Mouse (Mus musculus): Measurements from ENCODE around the gene Ninl. TPM values are rescaled to one million over a fixed set of nuclear protein-coding genes. Genes with fewer than 3 reads are reported as not detected.

Gene Ninl
- polyA plus RNA-seq, 1 experiment from 2014 or later, result 4.0 TPM

GRCm38 (mm10) chr2:150923026-150923425, 116.2 kb downstream of the Ninl start:
- ATAC-seq (no peak), DNase-seq (no peak)
- no peaks in the 10 kb centered on the region for H3K9me3 ChIP-seq (ENCODE audit: low read length)
- H3K36me3 ChIP-seq (replicated peaks; ENCODE audit: insufficient read depth, low read length), result peaks cover 10% of the 10 kb centered on the region
- H3K27ac ChIP-seq (ENCODE audit: low read depth), result no peak overlapping the region
- no peak overlapping the region for H3K4me2 ChIP-seq (ENCODE audit: low read depth, low read length)
- no peak overlapping the region for H3K9ac ChIP-seq (replicated peaks)
- H3K4me3 ChIP-seq (ENCODE audit: low read depth, low read length), result no peak overlapping the region
- H3K27me3 ChIP-seq (ENCODE audit: insufficient read depth, low read length), result no peaks in the 10 kb centered on the region
- WGBS (ENCODE audit: insufficient replicate concordance), result 80% methylated on average over 3 of the region's 3 CpGs
- no peak for TF ChIP-seq CTCF (IDR thresholded peaks at IDR 0.05; ENCODE audit: low read depth)
- TF ChIP-seq EP300 (IDR thresholded peaks at IDR 0.05; ENCODE audit: low read depth), result no peak
- no peaks in the 10 kb centered on the region for H3K4me1 ChIP-seq (ENCODE audit: insufficient read depth)

GRCm38 (mm10) chr2:150922165-150922564, 117.0 kb downstream of the Ninl start:
- DNase-seq, result no peak
- H3K9ac ChIP-seq (replicated peaks), result no peak overlapping the region
- no peak overlapping the region for H3K27ac ChIP-seq (ENCODE audit: low read depth)
- no peak overlapping the region for H3K4me2 ChIP-seq (ENCODE audit: low read depth, low read length)
- H3K9me3 ChIP-seq (ENCODE audit: low read length), result no peaks in the 10 kb centered on the region
- H3K4me1 ChIP-seq (ENCODE audit: insufficient read depth), result no peaks in the 10 kb centered on the region
- peaks cover 10% of the 10 kb centered on the region for H3K36me3 ChIP-seq (replicated peaks; ENCODE audit: insufficient read depth, low read length)
- 87% methylated on average over 4 of the region's 4 CpGs for WGBS (ENCODE audit: insufficient replicate concordance)
- ATAC-seq, result no peak
- no peak overlapping the region for H3K4me3 ChIP-seq (ENCODE audit: low read depth, low read length)
- no peaks in the 10 kb centered on the region for H3K27me3 ChIP-seq (ENCODE audit: insufficient read depth, low read length)
- TF ChIP-seq EP300 (IDR thresholded peaks at IDR 0.05; ENCODE audit: low read depth) (no peak), CTCF (IDR thresholded peaks at IDR 0.05; ENCODE audit: low read depth) (no peak)

- Histone ChIP-seq H3K9ac (replicated peaks) (no peak overlapping the region), H3K27me3 (ENCODE audit: insufficient read depth, low read length) (no peaks in the 10 kb centered on the region), H3K4me2 (ENCODE audit: low read depth, low read length) (no peak overlapping the region), H3K36me3 (replicated peaks; ENCODE audit: insufficient read depth, low read length) (peaks cover 10% of the 10 kb centered on the region), H3K9me3 (ENCODE audit: low read length) (no peaks in the 10 kb centered on the region), H3K4me1 (ENCODE audit: insufficient read depth) (no peaks in the 10 kb centered on the region), H3K27ac (ENCODE audit: low read depth) (no peak overlapping the region), H3K4me3 (ENCODE audit: low read depth, low read length) (no peak overlapping the region)
- ATAC-seq, result no peak
- no peak for DNase-seq
- TF ChIP-seq EP300 (IDR thresholded peaks at IDR 0.05; ENCODE audit: low read depth) (no peak), CTCF (IDR thresholded peaks at IDR 0.05; ENCODE audit: low read depth) (no peak)
- WGBS (ENCODE audit: insufficient replicate concordance), result 73% methylated on average over 6 of the region's 6 CpGs
Measured at GRCm38 (mm10) chr2:150921697-150922096, 117.5 kb downstream of the Ninl start.

GRCm38 (mm10) chr2:150920543-150920942, 118.6 kb downstream of the Ninl start:
- Histone ChIP-seq H3K9me3 (ENCODE audit: low read length) (no peaks in the 10 kb centered on the region), H3K36me3 (replicated peaks; ENCODE audit: insufficient read depth, low read length) (peaks cover 10% of the 10 kb centered on the region), H3K27ac (ENCODE audit: low read depth) (no peak overlapping the region), H3K4me2 (ENCODE audit: low read depth, low read length) (no peak overlapping the region), H3K9ac (replicated peaks) (no peak overlapping the region), H3K27me3 (ENCODE audit: insufficient read depth, low read length) (no peaks in the 10 kb centered on the region), H3K4me1 (ENCODE audit: insufficient read depth) (no peaks in the 10 kb centered on the region), H3K4me3 (ENCODE audit: low read depth, low read length) (no peak overlapping the region)
- no peak for ATAC-seq
- no peak for TF ChIP-seq EP300 (IDR thresholded peaks at IDR 0.05; ENCODE audit: low read depth)
- DNase-seq, result no peak
- WGBS (ENCODE audit: insufficient replicate concordance), result 58% methylated on average over 3 of the region's 3 CpGs

GRCm38 (mm10) chr2:150918720-150919119, 120.5 kb downstream of the Ninl start:
- ATAC-seq (peak; percentile 97), DNase-seq (no peak)
- peaks cover 3% of the 10 kb centered on the region; the same call in 1 of the 2 replicates for H3K4me1 ChIP-seq (ENCODE audit: insufficient read depth)
- no peak overlapping the region for H3K4me3 ChIP-seq (ENCODE audit: low read depth, low read length)
- no peak overlapping the region for H3K4me2 ChIP-seq (ENCODE audit: low read depth, low read length)
- no peaks in the 10 kb centered on the region for H3K27me3 ChIP-seq (ENCODE audit: insufficient read depth, low read length)
- no peak overlapping the region for H3K27ac ChIP-seq (ENCODE audit: low read depth)
- H3K9me3 ChIP-seq (ENCODE audit: low read length), result no peaks in the 10 kb centered on the region
- TF ChIP-seq EP300 (IDR thresholded peaks at IDR 0.05; ENCODE audit: low read depth) (peak; percentile 40; the same call in 1 of the 2 replicates), CTCF (IDR thresholded peaks at IDR 0.05; ENCODE audit: low read depth) (no peak)
- peaks cover 9% of the 10 kb centered on the region for H3K36me3 ChIP-seq (replicated peaks; ENCODE audit: insufficient read depth, low read length)
- WGBS (ENCODE audit: insufficient replicate concordance), result 59% methylated on average over 3 of the region's 3 CpGs
- no peak overlapping the region for H3K9ac ChIP-seq (replicated peaks)

GRCm38 (mm10) chr2:150915786-150916185, 123.4 kb downstream of the Ninl start:
- no peak for ATAC-seq
- WGBS (ENCODE audit: insufficient replicate concordance), result 77% methylated on average over 5 of the region's 5 CpGs
- peaks cover 6% of the 10 kb centered on the region for H3K36me3 ChIP-seq (replicated peaks; ENCODE audit: insufficient read depth, low read length)
- no peak overlapping the region for H3K9ac ChIP-seq (replicated peaks)
- H3K27me3 ChIP-seq (ENCODE audit: insufficient read depth, low read length), result no peaks in the 10 kb centered on the region
- peaks cover 10% of the 10 kb centered on the region for H3K4me1 ChIP-seq (ENCODE audit: insufficient read depth)
- H3K4me3 ChIP-seq (ENCODE audit: low read depth, low read length), result no peak overlapping the region
- no peaks in the 10 kb centered on the region for H3K9me3 ChIP-seq (ENCODE audit: low read length)
- no peak overlapping the region for H3K4me2 ChIP-seq (ENCODE audit: low read depth, low read length)
- no peak for DNase-seq
- no peak overlapping the region for H3K27ac ChIP-seq (ENCODE audit: low read depth)
- TF ChIP-seq EP300 (IDR thresholded peaks at IDR 0.05; ENCODE audit: low read depth) (no peak), CTCF (IDR thresholded peaks at IDR 0.05; ENCODE audit: low read depth) (no peak)

Data from liver, postnatal 0 days (tissue).